9 mouse cellular contexts compared by ENCODE assay signal in genomic region chr4:134087412-134087811, GRCm38 (mm10). TPM values are rescaled to one million over a fixed set of nuclear protein-coding genes. Genes with fewer than 3 reads are reported as not detected.
DNase-seq lines count a peak whose midpoint lies in the region; ATAC-seq and TF ChIP-seq lines count a peak whose summit lies in the region.
"Had no signal": no experiment of that assay in that cellular context is flagged by ENCODE, and none has a peak within 500 bp of the region (broad histone marks: within the 10 kb centered on the region; RNA-seq: fewer than 3 reads in every experiment).

No protein-coding gene starts in this region.

- peaks cover 2% of the 10 kb centered on the region for H3K4me1 ChIP-seq in bone marrow, adult 2 months (ENCODE audit: control insufficient read depth, insufficient read depth, low read length)
- H3K4me1 ChIP-seq in forebrain, embryonic 14.5 days (ENCODE audit: control insufficient read depth, insufficient read depth, low read length) = no peaks in the 10 kb centered on the region; the same call in 1 of the 2 replicates
- H3K4me1 ChIP-seq in kidney, embryonic 16.5 days (ENCODE audit: insufficient read depth, low read length) = peaks cover 3% of the 10 kb centered on the region
- H3K4me1 ChIP-seq in megakaryocyte, embryonic 14.5 days = peaks cover 44% of the 10 kb centered on the region
- no peaks in the 10 kb centered on the region for H3K4me1 ChIP-seq in stomach, embryonic 15.5 days

- H3K27ac ChIP-seq in bone marrow, adult 2 months (ENCODE audit: control insufficient read depth, insufficient read depth, low read depth, low read length, poor library complexity) = no peak overlapping the region
- no peak overlapping the region for H3K27ac ChIP-seq in forebrain, embryonic 14.5 days (ENCODE audit: low read depth, low read length)
- H3K27ac ChIP-seq in kidney, embryonic 16.5 days (ENCODE audit: low read length) = no peak overlapping the region
- H3K27ac ChIP-seq in stomach, embryonic 15.5 days = no peak overlapping the region

- ATAC-seq in forebrain, embryonic 14.5 days = no peak
- ATAC-seq in kidney, embryonic 16.5 days (ENCODE audit: low FRiP score, low TSS enrichment) = peak; percentile 79; the same call in 1 of the 2 replicates
- ATAC-seq in stomach, embryonic 15.5 days (ENCODE audit: insufficient read depth, low FRiP score, low read depth) = 0 out of 2 replicates have a peak, but pooled peaks have one; percentile 35

- no peak overlapping the region for H3K4me3 ChIP-seq in bone marrow, adult 2 months (replicated peaks; ENCODE audit: control insufficient read depth, low read depth, low read length)
- H3K4me3 ChIP-seq in forebrain, embryonic 14.5 days (ENCODE audit: low read depth, low read length) = no peak overlapping the region
- H3K4me3 ChIP-seq in kidney, embryonic 16.5 days (ENCODE audit: low read length) = no peak overlapping the region
- H3K4me3 ChIP-seq in megakaryocyte, embryonic 14.5 days (replicated peaks) = peak overlapping the region; percentile 6
- H3K4me3 ChIP-seq in stomach, embryonic 15.5 days (replicated peaks) = no peak overlapping the region
- H3K4me3 ChIP-seq: erythroblast, embryonic 14.5 days had no signal

- WGBS in bone marrow, adult 2 months = 8% methylated on average over 7 of the region's 7 CpGs
- WGBS in forebrain, embryonic 14.5 days = 43% methylated on average over 7 of the region's 7 CpGs
- 34% methylated on average over 7 of the region's 7 CpGs for WGBS in kidney, embryonic 16.5 days
- WGBS in stomach, embryonic 15.5 days = 30% methylated on average over 7 of the region's 7 CpGs

- H3K36me3 ChIP-seq in forebrain, embryonic 14.5 days (ENCODE audit: control insufficient read depth, insufficient read depth, low read length) = no peaks in the 10 kb centered on the region
- H3K36me3 ChIP-seq in kidney, embryonic 16.5 days (ENCODE audit: insufficient read depth, low read length) = no peaks in the 10 kb centered on the region
- peaks cover 9% of the 10 kb centered on the region for H3K36me3 ChIP-seq in megakaryocyte, embryonic 14.5 days (replicated peaks; ENCODE audit: low read length)
- H3K36me3 ChIP-seq in stomach, embryonic 15.5 days = no peaks in the 10 kb centered on the region

- H3K9ac ChIP-seq in forebrain, embryonic 14.5 days (ENCODE audit: low read length) = no peak overlapping the region
- no peak overlapping the region for H3K9ac ChIP-seq in kidney, embryonic 16.5 days (replicated peaks; ENCODE audit: low read length)
- H3K9ac ChIP-seq in stomach, embryonic 15.5 days = no peak overlapping the region

- DNase-seq in ovary, postnatal 14 days (ENCODE audit: low spot score) = peak; percentile 30
- DNase-seq in ovary, adult 18-20 months (ENCODE audit: low spot score) = no peak
- DNase-seq in forebrain, embryonic 14.5 days (ENCODE audit: low spot score) = peak; percentile 60
- no peak for DNase-seq in frontal cortex, postnatal 36 days (ENCODE audit: low spot score in 2 of 2)

- H3K4me2 ChIP-seq in forebrain, embryonic 14.5 days (ENCODE audit: low read length) = no peak overlapping the region
- H3K4me2 ChIP-seq in kidney, embryonic 16.5 days (replicated peaks; ENCODE audit: low read depth, low read length) = peak overlapping the region; percentile 26; the same call in 1 of the 2 replicates
- no peak overlapping the region for H3K4me2 ChIP-seq in stomach, embryonic 15.5 days

- no peak for TF ChIP-seq POLR2A in bone marrow, adult 2 months (IDR thresholded peaks at IDR 0.05; ENCODE audit: borderline replicate concordance, control insufficient read depth, low read depth, low read length)

- H3K27me3 ChIP-seq in forebrain, embryonic 14.5 days (replicated peaks; ENCODE audit: control insufficient read depth, insufficient read depth, low read length) = no peaks in the 10 kb centered on the region
- H3K27me3 ChIP-seq in kidney, embryonic 16.5 days (ENCODE audit: insufficient read depth, low read length) = no peaks in the 10 kb centered on the region
- H3K27me3 ChIP-seq in megakaryocyte, embryonic 14.5 days (replicated peaks) = peaks cover 24% of the 10 kb centered on the region
- no peaks in the 10 kb centered on the region for H3K27me3 ChIP-seq in stomach, embryonic 15.5 days (replicated peaks)

- TF ChIP-seq CTCF in bone marrow, adult 2 months (IDR thresholded peaks at IDR 0.05; ENCODE audit: control insufficient read depth, insufficient read depth, low read length) = peak; percentile 82

- H3K9me3 ChIP-seq in forebrain, embryonic 14.5 days (replicated peaks; ENCODE audit: control insufficient read depth, low read length) = no peaks in the 10 kb centered on the region
- peaks cover 5% of the 10 kb centered on the region for H3K9me3 ChIP-seq in kidney, embryonic 16.5 days (ENCODE audit: low read length)
- H3K9me3 ChIP-seq in megakaryocyte, embryonic 14.5 days = peaks cover 5% of the 10 kb centered on the region
- no peaks in the 10 kb centered on the region for H3K9me3 ChIP-seq in stomach, embryonic 15.5 days

RNA-seq across cellular contexts. Expression of gene Cd52, which starts 7.5 kb away (rescaled TPM):
- polyA plus RNA-seq in bone marrow, adult 2 months (2011; ENCODE audit: insufficient read depth, insufficient read length, low replicate concordance, missing spikeins) = 270 and 801 TPM in 2 replicates
- 1.3 and 2.3 TPM in 2 replicates for polyA plus RNA-seq in forebrain, embryonic 14.5 days (2014; fragmentation: Nextera tagmentation; extraction: Ambion mirVana)
- 7.4 and 7.6 TPM in 2 replicates for polyA plus RNA-seq in kidney, embryonic 16.5 days (2015; fragmentation: Nextera tagmentation; extraction: Ambion mirVana)
- 77.0 and 307 TPM in 2 replicates for polyA plus RNA-seq in megakaryocyte, embryonic 14.5 days (2012; ENCODE audit: insufficient read depth, low replicate concordance)
- 34.8 and 39.7 TPM in 2 replicates for polyA plus RNA-seq in stomach, embryonic 15.5 days (2015; fragmentation: Nextera tagmentation; extraction: Ambion mirVana)

RNA-seq across cellular contexts. Expression of gene Ubxn11, which starts 15.0 kb away (rescaled TPM):
- 3.3 and 13.7 TPM in 2 replicates for polyA plus RNA-seq in bone marrow, adult 2 months (2011; ENCODE audit: insufficient read depth, insufficient read length, low replicate concordance, missing spikeins)
- 9.0 and 12.5 TPM in 2 replicates for polyA plus RNA-seq in forebrain, embryonic 14.5 days (2014; fragmentation: Nextera tagmentation; extraction: Ambion mirVana)
- 13.5 and 13.8 TPM in 2 replicates for polyA plus RNA-seq in kidney, embryonic 16.5 days (2015; fragmentation: Nextera tagmentation; extraction: Ambion mirVana)
- polyA plus RNA-seq in megakaryocyte, embryonic 14.5 days (2012; ENCODE audit: insufficient read depth, low replicate concordance) = 69.8 and 175 TPM in 2 replicates
- polyA plus RNA-seq in stomach, embryonic 15.5 days (2015; fragmentation: Nextera tagmentation; extraction: Ambion mirVana) = 4.3 and 5.7 TPM in 2 replicates

RNA-seq across cellular contexts. Expression of gene Crybg2, which starts 26.8 kb away (rescaled TPM):
- polyA plus RNA-seq in bone marrow, adult 2 months (2011; ENCODE audit: insufficient read depth, insufficient read length, low replicate concordance, missing spikeins) = 4.6 TPM in 1 of 2 replicates, not detected in the other
- polyA plus RNA-seq in forebrain, embryonic 14.5 days (2014; fragmentation: Nextera tagmentation; extraction: Ambion mirVana) = 0.72 and 1.9 TPM in 2 replicates
- polyA plus RNA-seq in kidney, embryonic 16.5 days (2015; fragmentation: Nextera tagmentation; extraction: Ambion mirVana) = 4.2 and 4.5 TPM in 2 replicates
- not detected in 2 replicates for polyA plus RNA-seq in megakaryocyte, embryonic 14.5 days (2012; ENCODE audit: insufficient read depth, low replicate concordance)
- 11.1 and 11.9 TPM in 2 replicates for polyA plus RNA-seq in stomach, embryonic 15.5 days (2015; fragmentation: Nextera tagmentation; extraction: Ambion mirVana)
- polyA plus RNA-seq: erythroblast, embryonic 14.5 days had no signal

RNA-seq across cellular contexts. Expression of gene Zfp683, which starts 33.8 kb away (rescaled TPM):
- 1.0 TPM in 1 of 2 replicates, not detected in the other for polyA plus RNA-seq in bone marrow, adult 2 months (2011; ENCODE audit: insufficient read depth, insufficient read length, low replicate concordance, missing spikeins)
- not detected in 2 replicates for polyA plus RNA-seq in forebrain, embryonic 14.5 days (2014; fragmentation: Nextera tagmentation; extraction: Ambion mirVana)
- not detected in 2 replicates for polyA plus RNA-seq in kidney, embryonic 16.5 days (2015; fragmentation: Nextera tagmentation; extraction: Ambion mirVana)
- not detected in 2 replicates for polyA plus RNA-seq in megakaryocyte, embryonic 14.5 days (2012; ENCODE audit: insufficient read depth, low replicate concordance)
- not detected in 2 replicates for polyA plus RNA-seq in stomach, embryonic 15.5 days (2015; fragmentation: Nextera tagmentation; extraction: Ambion mirVana)
- polyA plus RNA-seq: erythroblast, embryonic 14.5 days had no signal

RNA-seq across cellular contexts. Expression of gene Sh3bgrl3, which starts 41.2 kb away (rescaled TPM):
- polyA plus RNA-seq in bone marrow, adult 2 months (2011; ENCODE audit: insufficient read depth, insufficient read length, low replicate concordance, missing spikeins) = 299 and 416 TPM in 2 replicates
- polyA plus RNA-seq in forebrain, embryonic 14.5 days (2014; fragmentation: Nextera tagmentation; extraction: Ambion mirVana) = 351 and 372 TPM in 2 replicates
- polyA plus RNA-seq in kidney, embryonic 16.5 days (2015; fragmentation: Nextera tagmentation; extraction: Ambion mirVana) = 389 and 435 TPM in 2 replicates
- 1,646 and 1,679 TPM in 2 replicates for polyA plus RNA-seq in megakaryocyte, embryonic 14.5 days (2012; ENCODE audit: insufficient read depth, low replicate concordance)
- polyA plus RNA-seq in stomach, embryonic 15.5 days (2015; fragmentation: Nextera tagmentation; extraction: Ambion mirVana) = 363 and 395 TPM in 2 replicates

Comparison
In these comparisons a context has a peak if more than half of its experiments do, and no peak if none do; other contexts are left out.
1. DNase-seq: peak in ovary, postnatal 14 days (single experiment) and forebrain, embryonic 14.5 days (single experiment); none in ovary, adult 18-20 months (single experiment) and frontal cortex, postnatal 36 days (0 of 2).